Mouse (Mus musculus) lung, adult 2 months (tissue): ENCODE results near the gene Klhdc10.

Source experiments
- CTCF ChIP-seq: fragments of 200-500 bp; IDR thresholded peaks from 2 replicates; pipeline ENCODE4 v1.5.1; 2011; ENCODE audit warnings: mild to moderate bottlenecking, low read length, control low read depth; ENCODE audit not compliant: insufficient read depth
- POLR2A ChIP-seq: fragments of 200-500 bp; IDR thresholded peaks from 2 replicates; pipeline ENCODE4 v1.6.1; 2011; ENCODE audit warnings: low read depth, mild to moderate bottlenecking, control low read depth, low read length, borderline replicate concordance; ENCODE audit errors: extremely low read depth

- TF ChIP-seq CTCF (no peak), POLR2A (no peak)
Measured at GRCm38 (mm10) chr6:30369291-30369690, 32.4 kb upstream of the Klhdc10 start.
